Mouse (Mus musculus): ENCODE data around the gene Csdc2. TPM values are rescaled to one million over a fixed set of nuclear protein-coding genes. Genes with fewer than 3 reads are reported as not detected.
"Not testable (repeated sequence)": the region's sequence is repeated elsewhere in the genome, so short reads cannot be mapped to it uniquely, and the experiment has no call there.

The Csdc2 gene
- polyA plus RNA-seq, 1 experiment: not detected

GRCm38 (mm10) chr15:81968447-81968846, 31.9 kb downstream of the Csdc2 start:
- Histone ChIP-seq H3K36me3 (ENCODE audit: control insufficient read depth) (no peaks in the 10 kb centered on the region), H3K4me1 (ENCODE audit: control insufficient read depth) (peaks cover 22% of the 10 kb centered on the region), H3K9me3 (ENCODE audit: control insufficient read depth, low read length) (0 out of 2 replicates have a peak, but pooled peaks cover 3% of the 10 kb centered on the region), H3K4me3 (replicated peaks) (no peak overlapping the region), H3K27me3 (ENCODE audit: control insufficient read depth) (no peaks in the 10 kb centered on the region; the same call in 1 of the 2 replicates)
- no peak for TF ChIP-seq TAL1 (IDR thresholded peaks at IDR 0.05; ENCODE audit: low read length)

GRCm38 (mm10) chr15:81969173-81969572, 32.6 kb downstream of the Csdc2 start:
- Histone ChIP-seq H3K36me3 (ENCODE audit: control insufficient read depth) (no peaks in the 10 kb centered on the region), H3K4me3 (replicated peaks) (no peak overlapping the region), H3K4me1 (ENCODE audit: control insufficient read depth) (peaks cover 22% of the 10 kb centered on the region), H3K27me3 (ENCODE audit: control insufficient read depth) (no peaks in the 10 kb centered on the region; the same call in 1 of the 2 replicates), H3K9me3 (ENCODE audit: control insufficient read depth, low read length) (0 out of 2 replicates have a peak, but pooled peaks cover 3% of the 10 kb centered on the region)
- TF ChIP-seq TAL1 (IDR thresholded peaks at IDR 0.05; ENCODE audit: low read length) (no peak), GATA1 (IDR thresholded peaks at IDR 0.05; ENCODE audit: low read length) (no peak)

DNA sequence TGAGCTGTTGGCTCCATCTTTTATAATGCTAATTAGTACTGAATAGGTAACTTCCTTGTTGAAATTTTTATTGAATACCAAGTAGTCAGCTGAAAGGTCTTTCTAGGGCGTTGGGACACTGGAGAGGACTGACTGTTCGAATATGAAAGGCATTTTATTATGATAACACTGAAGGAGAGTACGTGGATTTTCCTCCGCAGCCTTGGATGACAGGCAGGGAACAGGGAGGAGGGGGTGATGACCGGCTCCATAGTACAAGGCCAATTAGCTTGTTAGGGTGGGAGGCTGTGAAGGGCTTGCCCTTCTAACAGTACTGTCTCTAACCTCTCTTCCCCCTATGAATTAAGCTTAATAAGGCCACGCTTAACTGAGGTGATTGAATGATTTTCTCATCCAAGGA, 33.1 kb downstream of the Csdc2 start:
- not testable (repeated sequence) for H3K27me3 ChIP-seq (ENCODE audit: control insufficient read depth); H3K36me3 ChIP-seq (ENCODE audit: control insufficient read depth); H3K9me3 ChIP-seq (ENCODE audit: control insufficient read depth, low read length); H3K4me3 ChIP-seq (replicated peaks)
- peaks cover 22% of the 10 kb centered on the region for H3K4me1 ChIP-seq (ENCODE audit: control insufficient read depth)

DNA sequence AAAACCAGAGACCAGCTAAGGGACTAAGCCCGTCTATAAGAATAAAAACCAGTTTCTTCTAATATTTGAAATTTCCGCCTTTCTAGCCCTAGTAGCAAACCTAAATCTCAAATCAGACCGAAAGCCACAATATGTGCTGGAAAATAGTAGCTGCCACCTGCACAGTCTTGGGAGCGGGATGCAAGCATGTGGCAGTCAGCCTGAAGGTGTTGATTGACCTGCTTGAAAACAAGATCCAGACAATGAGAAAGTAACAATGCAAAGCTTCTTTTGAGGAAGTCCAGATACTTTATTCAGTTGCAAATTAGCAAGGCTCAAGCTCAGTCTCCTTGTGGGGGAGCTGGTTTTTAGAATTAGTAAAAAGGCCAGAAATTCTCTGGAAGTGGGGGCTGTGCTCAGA, 33.9 kb downstream of the Csdc2 start:
- not testable (repeated sequence) for H3K36me3 ChIP-seq (ENCODE audit: control insufficient read depth); H3K9me3 ChIP-seq (ENCODE audit: control insufficient read depth, low read length); H3K4me3 ChIP-seq (replicated peaks); H3K27me3 ChIP-seq (ENCODE audit: control insufficient read depth)
- peaks cover 18% of the 10 kb centered on the region for H3K4me1 ChIP-seq (ENCODE audit: control insufficient read depth)

GRCm38 (mm10) chr15:81975156-81975555, 38.6 kb downstream of the Csdc2 start:
- H3K4me3 ChIP-seq (replicated peaks); H3K4me1 ChIP-seq (ENCODE audit: control insufficient read depth); H3K27me3 ChIP-seq (ENCODE audit: control insufficient read depth); H3K9me3 ChIP-seq (ENCODE audit: control insufficient read depth, low read length); H3K36me3 ChIP-seq (ENCODE audit: control insufficient read depth): not testable (repeated sequence)

DNA sequence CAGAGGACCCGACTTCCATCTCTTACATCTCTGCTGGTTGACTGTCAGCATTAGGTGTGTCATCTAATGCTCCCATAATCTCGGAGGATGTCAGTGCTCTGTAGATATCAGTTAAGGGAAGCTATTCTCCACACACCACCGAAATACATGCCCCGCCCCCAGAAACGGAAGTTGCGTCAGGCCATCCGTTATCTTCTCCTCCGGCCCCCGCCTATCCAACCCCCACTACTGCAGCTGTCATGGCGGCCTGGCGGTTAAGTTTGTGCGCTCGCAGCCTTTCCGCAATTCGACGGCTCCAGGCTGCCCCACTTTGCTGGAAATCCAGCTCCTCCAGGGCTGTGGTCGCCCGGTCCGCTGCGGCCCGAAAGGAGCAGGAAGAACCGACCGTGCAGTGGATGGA, 43.8 kb downstream of the Csdc2 start, which contains the start of gene 1700029P11Rik:
Gene 1700029P11Rik (plus strand): TSS at position 220 of the 400 bp plus-strand sequence.
- no peaks in the 10 kb centered on the region for H3K27me3 ChIP-seq (ENCODE audit: control insufficient read depth)
- no peak within 1 kb of the TSS for H3K4me3 ChIP-seq (replicated peaks)
- peaks cover 4% of the 10 kb centered on the region for H3K9me3 ChIP-seq (ENCODE audit: control insufficient read depth, low read length)
- no peaks in the 10 kb centered on the region for H3K36me3 ChIP-seq (ENCODE audit: control insufficient read depth)
- peaks cover 9% of the 10 kb centered on the region for H3K4me1 ChIP-seq (ENCODE audit: control insufficient read depth)
- TF ChIP-seq GATA1 (IDR thresholded peaks at IDR 0.05; ENCODE audit: low read length) (no peak), TAL1 (IDR thresholded peaks at IDR 0.05; ENCODE audit: low read length) (no peak)

- H3K36me3 ChIP-seq (ENCODE audit: control insufficient read depth): no peaks in the 10 kb centered on the region
- H3K9me3 ChIP-seq (ENCODE audit: control insufficient read depth, low read length): no peaks in the 10 kb centered on the region
- H3K27me3 ChIP-seq (ENCODE audit: control insufficient read depth): no peaks in the 10 kb centered on the region
- peaks cover 7% of the 10 kb centered on the region for H3K4me1 ChIP-seq (ENCODE audit: control insufficient read depth)
- TF ChIP-seq TAL1 (IDR thresholded peaks at IDR 0.05; ENCODE audit: low read length) (no peak), GATA1 (IDR thresholded peaks at IDR 0.05; ENCODE audit: low read length) (no peak)
- H3K4me3 ChIP-seq (replicated peaks): no peak overlapping the region
Observed at GRCm38 (mm10) chr15:81982173-81982572, 45.6 kb downstream of the Csdc2 start.

- Histone ChIP-seq H3K9me3 (ENCODE audit: control insufficient read depth, low read length) (no peaks in the 10 kb centered on the region), H3K4me1 (ENCODE audit: control insufficient read depth) (peaks cover 21% of the 10 kb centered on the region), H3K4me3 (replicated peaks) (no peak overlapping the region), H3K27me3 (ENCODE audit: control insufficient read depth) (no peaks in the 10 kb centered on the region), H3K36me3 (ENCODE audit: control insufficient read depth) (no peaks in the 10 kb centered on the region)
- TF ChIP-seq TAL1 (IDR thresholded peaks at IDR 0.05; ENCODE audit: low read length): no peak
- no peak for TF ChIP-seq GATA1 (IDR thresholded peaks at IDR 0.05; ENCODE audit: low read length)
Observed at GRCm38 (mm10) chr15:81985267-81986161, 49.0 kb downstream of the Csdc2 start.

- TF ChIP-seq GATA1 (IDR thresholded peaks at IDR 0.05; ENCODE audit: low read length): no peak
- TF ChIP-seq TAL1 (IDR thresholded peaks at IDR 0.05; ENCODE audit: low read length): no peak
Observed at GRCm38 (mm10) chr15:81987646-81988045, 51.1 kb downstream of the Csdc2 start, which contains the start of gene Xrcc6. TSS of gene Xrcc6 (plus strand) at chr15:81987835.

More at GRCm38 (mm10) chr15:81987646-81988045, 51.1 kb downstream of the Csdc2 start, which contains the start of gene Xrcc6:
- Histone ChIP-seq H3K27me3 (ENCODE audit: control insufficient read depth) (no peaks in the 10 kb centered on the region), H3K4me3 (replicated peaks) (no peak within 1 kb of the TSS), H3K36me3 (ENCODE audit: control insufficient read depth) (peaks cover 5% of the 10 kb centered on the region), H3K4me1 (ENCODE audit: control insufficient read depth) (peaks cover 41% of the 10 kb centered on the region), H3K9me3 (ENCODE audit: control insufficient read depth, low read length) (no peaks in the 10 kb centered on the region)
